Mouse (Mus musculus) forebrain, embryonic 11.5 days (tissue): Measurements from ENCODE around the gene Atad1. TPM values are rescaled to one million over a fixed set of nuclear protein-coding genes. Genes with fewer than 3 reads are reported as not detected.

ENCODE experiments used
- ATAC-seq: fragments of 200-750 bp; cut with Nextera tagmentation; replicated peaks from 2 replicates; pipeline ENCODE4 v1.8.0; 2017; ENCODE audit warnings: moderate TSS enrichment; ENCODE audit not compliant: low FRiP score
- DNase-seq: peaks from one replicate; pipeline ENCODE4 v3.0.0-alpha.2; 2017; ENCODE audit warnings: low spot score
- H3K27ac ChIP-seq: fragments of 300-500 bp; sonication (generic); 2 replicates; pipeline ENCODE4 v1.5.1; 2014; ENCODE audit warnings: low read depth, low read length
- H3K27me3 ChIP-seq: fragments of 300-500 bp; sonication (generic); 2 replicates; pipeline ENCODE4 v1.6.1; 2014; ENCODE audit warnings: mild to moderate bottlenecking, low read length, mixed read lengths; ENCODE audit not compliant: control insufficient read depth, insufficient read depth
- H3K36me3 ChIP-seq: fragments of 300-500 bp; sonication (generic); 2 replicates; pipeline ENCODE4 v1.6.1; 2014; ENCODE audit warnings: mild to moderate bottlenecking, low read length, moderate library complexity, mixed read lengths; ENCODE audit not compliant: control insufficient read depth, insufficient read depth
- H3K4me1 ChIP-seq: fragments of 300-500 bp; sonication (generic); replicated peaks from 2 replicates; pipeline ENCODE4 v1.6.1; 2014; ENCODE audit warnings: low read length, mixed read lengths; ENCODE audit not compliant: control insufficient read depth, insufficient read depth
- H3K4me2 ChIP-seq: fragments of 300-500 bp; sonication (generic); 2 replicates; pipeline ENCODE4 v1.6.1; 2014; ENCODE audit warnings: low read depth, mild to moderate bottlenecking, low read length, moderate library complexity, mixed read lengths; ENCODE audit not compliant: severe bottlenecking
- H3K4me3 ChIP-seq: fragments of 300-500 bp; sonication (generic); 2 replicates; pipeline ENCODE4 v1.5.1; 2014; ENCODE audit warnings: low read depth, low read length
- H3K9ac ChIP-seq: fragments of 300-500 bp; sonication (generic); 2 replicates; pipeline ENCODE4 v1.6.1; 2014; ENCODE audit warnings: low read length
- H3K9me3 ChIP-seq: fragments of 300-500 bp; sonication (generic); 2 replicates; pipeline ENCODE4 v1.6.1; 2016; ENCODE audit warnings: low read length, mixed read lengths; ENCODE audit not compliant: control insufficient read depth
- WGBS: fragments of 180-500 bp; shearing (Covaris S2); extraction: QIAGEN DNeasy Blood & Tissue Kit; methylation state at CpG from one replicate; pipeline ENCODE4 v1.1.7; 2014; 5-methylcytosine and 5-hydroxymethylcytosine counted together
- polyA plus RNA-seq: library from polyadenylated mRNA; unstranded; fragments of >200 nt; fragmentation: Nextera tagmentation; extraction: Ambion mirVana; gene quantifications from 2 replicates; pipeline ENCODE4 v1.2.1, GENCODE M21; 2014

Atad1 gene
- polyA plus RNA-seq, 1 experiment from 2014 or later = 98.4 TPM

DNA sequence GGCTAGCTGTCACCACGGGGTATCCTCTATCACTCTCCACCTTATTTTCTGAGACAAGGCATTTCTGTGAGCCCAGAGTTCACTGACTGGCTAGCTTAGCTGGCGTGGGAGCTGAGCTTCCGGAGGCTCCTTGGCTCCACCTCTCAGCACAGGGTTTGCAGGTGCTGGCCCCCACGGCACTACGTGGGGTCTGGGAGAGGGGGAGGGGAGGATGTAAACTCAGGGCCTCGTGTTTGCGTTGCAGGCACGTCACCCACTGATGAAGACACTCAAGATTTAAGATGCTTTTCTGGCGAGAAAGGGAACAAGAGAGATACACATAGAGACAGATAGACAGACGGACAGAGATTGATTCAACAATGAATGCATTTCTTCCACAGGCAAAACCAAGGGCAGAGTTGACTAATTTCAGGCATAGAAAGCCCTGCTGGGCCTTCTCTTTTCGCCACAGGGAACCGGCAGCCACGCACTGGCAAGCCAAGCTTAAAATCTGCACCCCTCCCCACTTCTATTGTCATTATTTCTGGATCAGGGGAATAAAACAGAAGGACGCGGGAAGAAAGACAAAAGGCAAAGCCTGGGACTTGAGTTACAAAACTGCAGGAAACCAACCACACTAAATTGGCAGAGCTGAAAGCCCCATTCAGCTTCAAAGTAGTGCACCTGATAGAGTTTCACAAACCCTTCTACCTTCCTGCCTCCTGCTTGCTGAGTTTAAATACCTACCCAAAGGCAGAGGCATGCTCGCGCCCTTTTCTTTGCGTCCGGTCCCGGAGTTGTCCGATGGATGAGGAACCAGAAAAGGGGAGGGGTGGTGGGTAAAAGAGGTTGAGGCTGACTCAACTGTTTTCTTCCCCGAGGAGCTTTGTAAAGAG, 12.9 kb downstream of the Atad1 start:
- WGBS = under 1% methylated on average over 22 of the region's 22 CpGs
- ATAC-seq = peak; percentile 78

DNA sequence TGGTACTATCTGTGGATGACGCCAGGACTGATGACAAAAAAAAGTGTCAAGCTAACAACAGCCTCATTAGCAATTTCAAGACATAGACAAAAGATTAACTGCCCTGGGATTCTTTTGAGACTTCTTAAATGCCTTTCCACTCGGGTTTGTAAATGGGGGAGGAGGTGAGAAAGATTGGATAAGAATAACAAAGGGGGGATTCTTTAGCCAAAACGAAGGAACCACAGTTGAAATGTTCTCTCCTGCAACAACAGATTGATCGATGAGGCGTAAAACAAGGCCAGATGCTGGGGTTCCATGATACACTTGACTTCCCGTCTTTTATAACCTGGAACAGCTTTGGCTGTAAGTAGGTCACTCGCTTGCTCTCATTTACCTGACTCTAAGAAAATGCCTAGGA, 15.8 kb downstream of the Atad1 start:
- ATAC-seq = no peak
- Histone ChIP-seq H3K4me3 (no peak overlapping the region), H3K4me1 (0 out of 2 replicates have a peak, but pooled peaks cover 2% of the 10 kb centered on the region), H3K9ac (no peak overlapping the region), H3K36me3 (no peaks in the 10 kb centered on the region), H3K27me3 (no peaks in the 10 kb centered on the region), H3K27ac (no peak overlapping the region), H3K4me2 (no peak overlapping the region), H3K9me3 (no peaks in the 10 kb centered on the region)
- WGBS = 7% methylated on average over 7 of the region's 7 CpGs
- DNase-seq = no peak

More for the DNA sequence above, 12.9 kb downstream of the Atad1 start:
- H3K4me2 ChIP-seq = peak overlapping the region; percentile 45
- H3K36me3 ChIP-seq = no peaks in the 10 kb centered on the region
- H3K4me3 ChIP-seq = peak overlapping the region; percentile 14
- peak overlapping the region; percentile 7 for H3K9ac ChIP-seq
- no peaks in the 10 kb centered on the region for H3K27me3 ChIP-seq
- H3K4me1 ChIP-seq = 0 out of 2 replicates have a peak, but pooled peaks cover 2% of the 10 kb centered on the region
- H3K9me3 ChIP-seq = no peaks in the 10 kb centered on the region
- peak; percentile 75 for DNase-seq
- H3K27ac ChIP-seq = peak overlapping the region; percentile 55

DNA sequence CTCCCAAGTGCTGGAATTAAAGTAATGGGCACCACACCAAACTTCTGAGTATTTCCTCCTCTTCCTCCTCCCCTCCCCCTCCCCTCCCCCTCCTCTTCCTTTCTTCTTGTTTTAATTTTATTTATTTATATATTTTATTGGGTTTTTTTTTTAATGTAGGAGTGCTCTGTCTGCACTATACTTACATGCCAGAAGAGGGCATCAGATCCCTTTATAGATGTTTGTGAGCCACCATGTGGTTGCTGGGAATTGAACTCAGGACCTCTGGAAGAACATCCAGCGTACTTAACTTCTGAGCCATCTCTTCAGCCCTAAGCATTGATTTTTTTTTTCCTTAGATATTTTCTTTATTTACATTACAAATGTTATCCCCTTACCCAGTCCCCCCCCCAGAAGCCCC, 19.3 kb downstream of the Atad1 start:
- Histone ChIP-seq H3K4me2 (no peak overlapping the region), H3K4me3 (no peak overlapping the region), H3K4me1 (0 out of 2 replicates have a peak, but pooled peaks cover 2% of the 10 kb centered on the region), H3K27me3 (no peaks in the 10 kb centered on the region), H3K36me3 (no peaks in the 10 kb centered on the region), H3K27ac (no peak overlapping the region), H3K9me3 (no peaks in the 10 kb centered on the region), H3K9ac (no peak overlapping the region)
- WGBS = 97% methylated on average over 1 of the region's 1 CpGs
- ATAC-seq (no peak), DNase-seq (no peak)

DNA sequence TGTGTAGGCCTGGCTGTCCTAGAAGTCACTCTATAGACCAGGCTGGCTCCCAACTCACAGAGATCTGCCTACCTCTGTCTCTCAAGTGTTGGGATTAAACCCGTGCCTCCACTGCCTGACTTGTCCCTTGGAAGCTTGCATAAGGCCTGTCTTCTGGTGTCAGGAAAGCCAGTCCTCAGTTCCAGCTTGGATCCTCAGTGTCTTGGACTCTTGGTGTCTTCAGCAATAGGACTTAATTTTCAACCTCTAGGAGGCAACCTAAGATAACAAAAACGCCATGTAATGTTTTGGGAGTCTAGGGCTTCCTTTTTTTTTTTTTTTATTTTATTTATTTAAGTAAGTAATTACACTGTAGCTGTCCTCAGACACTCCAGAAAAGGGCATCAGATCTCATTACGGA, 22.0 kb downstream of the Atad1 start:
- no peaks in the 10 kb centered on the region for H3K4me1 ChIP-seq
- no peak overlapping the region for H3K9ac ChIP-seq
- H3K4me2 ChIP-seq = no peak overlapping the region
- H3K27me3 ChIP-seq = no peaks in the 10 kb centered on the region
- no peaks in the 10 kb centered on the region for H3K36me3 ChIP-seq
- H3K4me3 ChIP-seq = no peak overlapping the region
- H3K9me3 ChIP-seq = no peaks in the 10 kb centered on the region
- no peak for ATAC-seq
- WGBS = 65% methylated on average over 3 of the region's 3 CpGs
- DNase-seq = no peak
- no peak overlapping the region for H3K27ac ChIP-seq

DNA sequence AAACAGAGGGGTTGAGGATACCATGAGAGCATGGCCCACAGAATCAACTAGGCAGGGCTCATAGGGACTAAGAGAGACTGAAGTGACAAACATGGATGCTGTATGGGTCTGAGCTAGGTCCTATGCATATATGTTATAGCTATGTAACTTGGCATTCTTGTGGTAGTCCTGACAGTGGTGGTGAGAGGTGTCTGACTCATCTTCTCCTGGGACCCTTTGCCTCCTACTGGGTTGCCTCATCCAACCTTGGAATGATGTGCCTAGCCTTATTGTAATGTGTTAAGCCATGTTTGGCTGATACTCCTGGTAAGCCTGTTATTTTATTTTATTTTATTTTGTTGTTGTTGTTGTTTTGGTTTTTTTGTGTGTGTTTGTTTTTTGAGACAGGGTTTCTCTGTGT, 23.9 kb downstream of the Atad1 start:
- Histone ChIP-seq H3K27ac (no peak overlapping the region), H3K9ac (no peak overlapping the region), H3K27me3 (no peaks in the 10 kb centered on the region), H3K36me3 (no peaks in the 10 kb centered on the region), H3K4me3 (no peak overlapping the region), H3K4me2 (no peak overlapping the region), H3K9me3 (no peaks in the 10 kb centered on the region), H3K4me1 (no peaks in the 10 kb centered on the region)
- ATAC-seq (no peak), DNase-seq (no peak)

DNA sequence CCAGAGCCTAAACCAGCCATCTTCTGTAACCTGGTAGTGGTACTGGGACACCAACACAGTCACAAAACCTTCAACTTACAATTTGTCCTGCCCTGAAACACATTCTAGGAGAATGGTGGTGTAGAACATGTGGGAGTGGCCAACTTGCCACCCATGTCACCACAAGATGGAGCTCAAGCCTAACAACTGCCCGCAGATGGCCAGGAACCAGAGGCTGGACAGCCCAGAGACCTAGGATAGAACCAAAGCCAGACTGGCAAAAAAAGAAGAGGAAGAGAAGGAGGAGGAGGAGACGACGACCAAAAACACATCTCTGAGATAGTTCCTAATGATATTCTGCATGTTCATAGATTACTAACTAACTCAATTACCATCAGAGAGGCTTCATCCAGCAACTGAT, 24.4 kb downstream of the Atad1 start:
- peaks cover 2% of the 10 kb centered on the region; the same call in 1 of the 2 replicates for H3K4me1 ChIP-seq
- no peaks in the 10 kb centered on the region for H3K27me3 ChIP-seq
- no peak overlapping the region for H3K4me3 ChIP-seq
- no peak overlapping the region for H3K4me2 ChIP-seq
- DNase-seq = peak; percentile 81
- no peaks in the 10 kb centered on the region for H3K36me3 ChIP-seq
- H3K9ac ChIP-seq = no peak overlapping the region
- peak; percentile 53; the same call in 1 of the 2 replicates for ATAC-seq
- 2% methylated on average over 3 of the region's 3 CpGs for WGBS
- no peak overlapping the region for H3K27ac ChIP-seq
- H3K9me3 ChIP-seq = no peaks in the 10 kb centered on the region

DNA sequence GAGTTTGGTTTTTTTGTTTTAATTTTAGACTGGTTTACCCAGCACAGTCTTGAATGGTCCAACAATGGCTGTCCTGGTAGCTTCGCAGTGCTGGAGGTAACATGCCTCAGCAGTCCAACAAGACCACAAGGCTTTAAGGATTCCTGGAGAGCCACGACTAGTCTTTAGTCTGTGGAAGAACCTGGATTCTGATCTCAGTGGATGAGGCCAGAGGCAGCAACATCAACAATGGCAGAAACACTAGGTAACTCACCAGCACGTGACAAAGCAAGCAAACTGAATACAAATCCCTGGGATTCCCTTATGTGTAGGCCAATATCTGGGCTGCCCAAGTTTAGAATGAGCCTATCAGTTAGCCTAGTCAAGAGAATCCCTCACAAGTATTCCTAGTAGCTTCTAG, 26.1 kb downstream of the Atad1 start:
- no peak for ATAC-seq
- DNase-seq = no peak
- Histone ChIP-seq H3K4me1 (peaks cover 2% of the 10 kb centered on the region; the same call in 1 of the 2 replicates), H3K4me2 (no peak overlapping the region), H3K4me3 (no peak overlapping the region), H3K27ac (no peak overlapping the region), H3K36me3 (no peaks in the 10 kb centered on the region), H3K9ac (no peak overlapping the region), H3K27me3 (no peaks in the 10 kb centered on the region), H3K9me3 (no peaks in the 10 kb centered on the region)
- WGBS = 82% methylated on average over 3 of the region's 3 CpGs

DNA sequence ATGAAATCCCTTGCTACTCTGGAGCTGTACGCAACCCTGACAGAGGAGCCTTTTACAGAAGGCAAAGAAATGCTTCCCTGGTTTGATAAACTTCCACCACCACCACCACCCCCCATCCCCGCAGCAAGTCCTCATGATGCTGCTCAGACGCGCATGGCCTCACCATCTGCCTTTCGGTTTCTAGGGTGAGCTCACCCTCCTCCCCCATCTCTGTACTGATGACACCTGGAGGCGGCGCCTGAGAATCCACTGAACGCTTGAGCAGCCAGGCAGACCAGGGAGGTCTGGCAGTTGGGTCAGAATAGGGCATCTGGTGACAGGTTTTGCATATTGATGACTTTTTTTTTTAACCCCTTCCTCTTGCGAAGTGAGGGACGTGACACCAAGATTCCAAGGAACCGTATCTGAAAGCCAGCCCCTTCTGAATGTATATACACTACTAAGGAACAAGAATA, 27.0 kb downstream of the Atad1 start:
- peak; percentile 83 for DNase-seq
- H3K36me3 ChIP-seq = no peaks in the 10 kb centered on the region
- peak; percentile 86 for ATAC-seq
- H3K4me1 ChIP-seq = peaks cover 2% of the 10 kb centered on the region; the same call in 1 of the 2 replicates
- no peaks in the 10 kb centered on the region for H3K9me3 ChIP-seq
- peak overlapping the region; percentile 76; the same call in 1 of the 2 replicates for H3K27ac ChIP-seq
- under 1% methylated on average over 11 of the region's 11 CpGs for WGBS
- H3K27me3 ChIP-seq = no peaks in the 10 kb centered on the region
- peak overlapping the region; percentile 60 for H3K4me2 ChIP-seq
- H3K9ac ChIP-seq = peak overlapping the region; percentile 92
- peak overlapping the region; percentile 76 for H3K4me3 ChIP-seq
